Comparison of ENCODE assay signal across 1 mouse cellular context in genomic region chr11:29808173-29808980, GRCm38 (mm10).
TF ChIP-seq lines count a peak whose summit lies in the region.

No protein-coding gene starts in this region.

TF ChIP-seq in CH12.LX, 34 proteins besides CTCF, POLR2A, EP300 and RAD21 (continued from another document):
- TF ChIP-seq MAX (IDR thresholded peaks at IDR 0.05; ENCODE audit: low read length) (no peak), MXI1 (IDR thresholded peaks at IDR 0.05; ENCODE audit: low read depth, low read length) (peak; percentile 48; the same call in 1 of the 2 replicates), TCF12 (IDR thresholded peaks at IDR 0.05; ENCODE audit: low read depth, low read length) (peak; percentile 82), MEF2A (IDR thresholded peaks at IDR 0.05; ENCODE audit: borderline replicate concordance, low read depth, low read length) (peak; percentile 95), CHD2 (IDR thresholded peaks at IDR 0.05; ENCODE audit: low read length) (peak; percentile 41; the same call in 1 of the 2 replicates), KAT2A (IDR thresholded peaks at IDR 0.05; ENCODE audit: insufficient replicate concordance, low read length) (no peak)
